In genomic region chr6:30344032-30344431, GRCm38 (mm10) we compare ENCODE assay signal across 15 mouse cellular contexts. TPM values are rescaled to one million over a fixed set of nuclear protein-coding genes. Genes with fewer than 3 reads are reported as not detected.
DNase-seq lines count a peak whose midpoint lies in the region; ATAC-seq and TF ChIP-seq lines count a peak whose summit lies in the region.
"Had no signal": no experiment of that assay in that cellular context is flagged by ENCODE, and none has a peak within 500 bp of the region (broad histone marks: within the 10 kb centered on the region; RNA-seq: fewer than 3 reads in every experiment).

No protein-coding gene starts in this region.

- no peak for DNase-seq in kidney, adult 18-20 months
- DNase-seq in stomach, postnatal 0 days (ENCODE audit: low spot score), result no peak
- no peak for DNase-seq in adrenal gland, postnatal 4 days (ENCODE audit: low spot score in 2 of 2)
- no peak for DNase-seq in hindbrain, embryonic 14.5 days (ENCODE audit: low spot score)
- DNase-seq: adrenal gland, postnatal 14 days; kidney, postnatal 25 days had no signal

- H3K4me1 ChIP-seq in kidney, embryonic 15.5 days, result peaks cover 6% of the 10 kb centered on the region; the same call in 1 of the 2 replicates
- H3K4me1 ChIP-seq in embryonic facial prominence, embryonic 15.5 days, result no peaks in the 10 kb centered on the region
- peaks cover 8 to 14% of the 10 kb centered on the region in 2 experiments; a peak in 3 of 4 replicates for H3K4me1 ChIP-seq in heart, embryonic 14.5 days (ENCODE audit: control insufficient read depth in 2 of 2, insufficient read depth in 2 of 2, low read length in 2 of 2)
- H3K4me1 ChIP-seq in stomach, postnatal 0 days (replicated peaks; ENCODE audit: control insufficient read depth, insufficient read depth), result no peaks in the 10 kb centered on the region
- H3K4me1 ChIP-seq in forebrain, embryonic 13.5 days, result no peaks in the 10 kb centered on the region
- H3K4me1 ChIP-seq in hindbrain, embryonic 14.5 days (replicated peaks; ENCODE audit: control insufficient read depth, insufficient read depth, low read length), result no peaks in the 10 kb centered on the region
- H3K4me1 ChIP-seq: hindbrain, embryonic 10.5 days; liver, embryonic 12.5 days; midbrain, embryonic 13.5 days had no signal

- 45% methylated on average over 6 of the region's 6 CpGs for WGBS in kidney, embryonic 15.5 days
- WGBS in embryonic facial prominence, embryonic 15.5 days, result 62% methylated on average over 6 of the region's 6 CpGs
- 57% methylated on average over 6 of the region's 6 CpGs for WGBS in heart, embryonic 14.5 days
- WGBS in stomach, postnatal 0 days, result 69% methylated on average over 6 of the region's 6 CpGs
- WGBS in forebrain, embryonic 13.5 days, result 89% methylated on average over 6 of the region's 6 CpGs
- 88% methylated on average over 6 of the region's 6 CpGs for WGBS in hindbrain, embryonic 14.5 days

- peak overlapping the region; percentile 10; the same call in 1 of the 2 replicates for H3K27ac ChIP-seq in kidney, embryonic 15.5 days
- peak overlapping the region; percentile 63 for H3K27ac ChIP-seq in embryonic facial prominence, embryonic 15.5 days (replicated peaks)
- H3K27ac ChIP-seq in heart, embryonic 14.5 days (replicated peaks in 1 of 2; ENCODE audit: control insufficient read depth in 1 of 2, insufficient read depth in 1 of 2, low read depth in 2 of 2, low read length in 2 of 2), result peak overlapping the region; percentile 19 to 47; a peak in 1 of 4 replicates
- H3K27ac ChIP-seq in stomach, postnatal 0 days (replicated peaks), result no peak overlapping the region
- no peak overlapping the region for H3K27ac ChIP-seq in forebrain, embryonic 13.5 days
- H3K27ac ChIP-seq in hindbrain, embryonic 14.5 days, result no peak overlapping the region
- H3K27ac ChIP-seq: hindbrain, embryonic 10.5 days; liver, embryonic 12.5 days; midbrain, embryonic 13.5 days had no signal

- ATAC-seq in kidney, embryonic 15.5 days (replicated peaks; ENCODE audit: low FRiP score), result no peak
- no peak for ATAC-seq in embryonic facial prominence, embryonic 15.5 days (ENCODE audit: insufficient number of reproducible peaks, low FRiP score, low TSS enrichment, low read depth)
- ATAC-seq in heart, embryonic 14.5 days (ENCODE audit: insufficient number of reproducible peaks, insufficient read depth, low FRiP score, low read depth), result peak; percentile 40; the same call in 1 of the 2 replicates
- ATAC-seq in stomach, postnatal 0 days (ENCODE audit: low FRiP score, low TSS enrichment), result peak; percentile 51; the same call in 1 of the 2 replicates
- ATAC-seq in forebrain, embryonic 13.5 days, result no peak
- ATAC-seq in hindbrain, embryonic 14.5 days (ENCODE audit: low FRiP score), result no peak
- ATAC-seq: CD4-positive, CD25-positive, alpha-beta regulatory T cell, adult 4 months; forebrain, embryonic 16.5 days; liver, embryonic 12.5 days; midbrain, embryonic 13.5 days had no signal

- H3K27me3 ChIP-seq in kidney, embryonic 15.5 days, result no peaks in the 10 kb centered on the region
- H3K27me3 ChIP-seq in embryonic facial prominence, embryonic 15.5 days, result no peaks in the 10 kb centered on the region
- no peaks in the 10 kb centered on the region for H3K27me3 ChIP-seq in heart, embryonic 14.5 days (ENCODE audit: control insufficient read depth, insufficient read depth, low read length)
- H3K27me3 ChIP-seq in stomach, postnatal 0 days (ENCODE audit: control insufficient read depth, insufficient read depth, low read length), result no peaks in the 10 kb centered on the region
- no peaks in the 10 kb centered on the region for H3K27me3 ChIP-seq in forebrain, embryonic 13.5 days
- H3K27me3 ChIP-seq in hindbrain, embryonic 14.5 days (ENCODE audit: control insufficient read depth, insufficient read depth, low read length), result no peaks in the 10 kb centered on the region
- H3K27me3 ChIP-seq: liver, embryonic 12.5 days; midbrain, embryonic 13.5 days had no signal

- H3K9me3 ChIP-seq in kidney, embryonic 15.5 days (replicated peaks), result no peaks in the 10 kb centered on the region
- no peaks in the 10 kb centered on the region for H3K9me3 ChIP-seq in embryonic facial prominence, embryonic 15.5 days (replicated peaks)
- no peaks in the 10 kb centered on the region for H3K9me3 ChIP-seq in heart, embryonic 14.5 days (ENCODE audit: control insufficient read depth, low read length)
- no peaks in the 10 kb centered on the region for H3K9me3 ChIP-seq in stomach, postnatal 0 days (ENCODE audit: control insufficient read depth, low read length)
- no peaks in the 10 kb centered on the region; the same call in 1 of the 2 replicates for H3K9me3 ChIP-seq in forebrain, embryonic 13.5 days (replicated peaks)
- H3K9me3 ChIP-seq in hindbrain, embryonic 14.5 days (ENCODE audit: control insufficient read depth, low read length), result no peaks in the 10 kb centered on the region
- H3K9me3 ChIP-seq: hindbrain, embryonic 10.5 days; liver, embryonic 12.5 days; midbrain, embryonic 13.5 days had no signal

- no peak for TF ChIP-seq EP300 in stomach, postnatal 0 days (optimal IDR thresholded peaks at IDR 0.05)

- no peak overlapping the region for H3K4me2 ChIP-seq in kidney, embryonic 15.5 days
- no peak overlapping the region for H3K4me2 ChIP-seq in embryonic facial prominence, embryonic 15.5 days (replicated peaks)
- no peak overlapping the region for H3K4me2 ChIP-seq in heart, embryonic 14.5 days (ENCODE audit: low read length)
- H3K4me2 ChIP-seq in stomach, postnatal 0 days (replicated peaks; ENCODE audit: low read depth), result no peak overlapping the region
- H3K4me2 ChIP-seq in forebrain, embryonic 13.5 days, result no peak overlapping the region
- H3K4me2 ChIP-seq in hindbrain, embryonic 14.5 days (replicated peaks), result no peak overlapping the region
- H3K4me2 ChIP-seq: liver, embryonic 12.5 days; midbrain, embryonic 13.5 days had no signal

- H3K9ac ChIP-seq in kidney, embryonic 15.5 days, result no peak overlapping the region
- H3K9ac ChIP-seq in embryonic facial prominence, embryonic 15.5 days, result no peak overlapping the region
- H3K9ac ChIP-seq in heart, embryonic 14.5 days (ENCODE audit: low read length), result no peak overlapping the region
- no peak overlapping the region for H3K9ac ChIP-seq in stomach, postnatal 0 days (ENCODE audit: low read length)
- no peak overlapping the region for H3K9ac ChIP-seq in forebrain, embryonic 13.5 days
- no peak overlapping the region for H3K9ac ChIP-seq in hindbrain, embryonic 14.5 days
- H3K9ac ChIP-seq: liver, embryonic 12.5 days; midbrain, embryonic 13.5 days had no signal

- TF ChIP-seq CTCF in stomach, postnatal 0 days (IDR thresholded peaks at IDR 0.05; ENCODE audit: low read depth), result no peak

- no peaks in the 10 kb centered on the region for H3K36me3 ChIP-seq in kidney, embryonic 15.5 days
- H3K36me3 ChIP-seq in embryonic facial prominence, embryonic 15.5 days, result no peaks in the 10 kb centered on the region
- no peaks in the 10 kb centered on the region for H3K36me3 ChIP-seq in heart, embryonic 14.5 days (ENCODE audit: control insufficient read depth, insufficient read depth, low read length)
- no peaks in the 10 kb centered on the region for H3K36me3 ChIP-seq in stomach, postnatal 0 days (ENCODE audit: control insufficient read depth, insufficient read depth, low read length)
- H3K36me3 ChIP-seq in forebrain, embryonic 13.5 days (ENCODE audit: poor library complexity, severe bottlenecking), result no peaks in the 10 kb centered on the region
- H3K36me3 ChIP-seq in hindbrain, embryonic 14.5 days (replicated peaks; ENCODE audit: control insufficient read depth, insufficient read depth), result no peaks in the 10 kb centered on the region
- H3K36me3 ChIP-seq: hindbrain, embryonic 10.5 days; liver, embryonic 12.5 days; midbrain, embryonic 13.5 days had no signal

- no peak overlapping the region for H3K4me3 ChIP-seq in kidney, embryonic 15.5 days (replicated peaks)
- no peak overlapping the region for H3K4me3 ChIP-seq in embryonic facial prominence, embryonic 15.5 days (replicated peaks)
- H3K4me3 ChIP-seq in heart, embryonic 14.5 days (ENCODE audit: control insufficient read depth in 1 of 2, insufficient read depth in 1 of 2, low read depth in 1 of 2, low read length in 2 of 2), result no peak overlapping the region
- H3K4me3 ChIP-seq in stomach, postnatal 0 days (ENCODE audit: low read depth, low read length), result no peak overlapping the region
- no peak overlapping the region for H3K4me3 ChIP-seq in forebrain, embryonic 13.5 days
- no peak overlapping the region for H3K4me3 ChIP-seq in hindbrain, embryonic 14.5 days (replicated peaks; ENCODE audit: low read length)
- H3K4me3 ChIP-seq: hindbrain, embryonic 10.5 days; liver, embryonic 12.5 days; midbrain, embryonic 13.5 days had no signal

RNA-seq across cellular contexts. Expression of gene Ube2h, which starts 39.7 kb away (rescaled TPM):
- 50.6 and 50.9 TPM in 2 replicates for polyA plus RNA-seq in kidney, embryonic 15.5 days (2015; fragmentation: Nextera tagmentation; extraction: Ambion mirVana)
- 46.6 and 46.9 TPM in 2 replicates for polyA plus RNA-seq in embryonic facial prominence, embryonic 15.5 days (2015; fragmentation: Nextera tagmentation; extraction: Ambion mirVana)
- polyA plus RNA-seq in heart, embryonic 14.5 days (2014; fragmentation: Nextera tagmentation; extraction: Ambion mirVana), result 63.6 and 65.7 TPM in 2 replicates
- 25.2 and 28.8 TPM in 2 replicates for polyA plus RNA-seq in stomach, postnatal 0 days (2015; fragmentation: Nextera tagmentation; extraction: Ambion mirVana)
- polyA plus RNA-seq in forebrain, embryonic 13.5 days (2015; fragmentation: Nextera tagmentation; extraction: Ambion mirVana), result 52.6 and 55.8 TPM in 2 replicates
- 100 to 1,000 TPM; 108 to 113 TPM for total RNA-seq in adrenal gland, postnatal 4 days (2021)
- 68.2 and 69.4 TPM in 2 replicates for polyA plus RNA-seq in hindbrain, embryonic 14.5 days (2014; fragmentation: Nextera tagmentation; extraction: Ambion mirVana)

RNA-seq across cellular contexts. Expression of gene Zc3hc1, which starts 46.8 kb away (rescaled TPM):
- polyA plus RNA-seq in kidney, embryonic 15.5 days (2015; fragmentation: Nextera tagmentation; extraction: Ambion mirVana), result 63.6 and 69.4 TPM in 2 replicates
- polyA plus RNA-seq in embryonic facial prominence, embryonic 15.5 days (2015; fragmentation: Nextera tagmentation; extraction: Ambion mirVana), result 49.5 and 55.5 TPM in 2 replicates
- polyA plus RNA-seq in heart, embryonic 14.5 days (2014; fragmentation: Nextera tagmentation; extraction: Ambion mirVana), result 40.7 and 44.7 TPM in 2 replicates
- polyA plus RNA-seq in stomach, postnatal 0 days (2015; fragmentation: Nextera tagmentation; extraction: Ambion mirVana), result 16.4 TPM in 2 replicates
- 69.2 and 77.7 TPM in 2 replicates for polyA plus RNA-seq in forebrain, embryonic 13.5 days (2015; fragmentation: Nextera tagmentation; extraction: Ambion mirVana)
- 10 to 100 TPM; 31.9 to 32.8 TPM for total RNA-seq in adrenal gland, postnatal 4 days (2021)
- 62.5 and 65.3 TPM in 2 replicates for polyA plus RNA-seq in hindbrain, embryonic 14.5 days (2014; fragmentation: Nextera tagmentation; extraction: Ambion mirVana)

RNA-seq across cellular contexts. Expression of gene Klhdc10, which starts 57.6 kb away (rescaled TPM):
- polyA plus RNA-seq in kidney, embryonic 15.5 days (2015; fragmentation: Nextera tagmentation; extraction: Ambion mirVana), result 28.6 and 33.2 TPM in 2 replicates
- polyA plus RNA-seq in embryonic facial prominence, embryonic 15.5 days (2015; fragmentation: Nextera tagmentation; extraction: Ambion mirVana), result 24.3 and 26.1 TPM in 2 replicates
- polyA plus RNA-seq in heart, embryonic 14.5 days (2014; fragmentation: Nextera tagmentation; extraction: Ambion mirVana), result 22.5 and 24.5 TPM in 2 replicates
- polyA plus RNA-seq in stomach, postnatal 0 days (2015; fragmentation: Nextera tagmentation; extraction: Ambion mirVana), result 6.0 and 6.3 TPM in 2 replicates
- polyA plus RNA-seq in forebrain, embryonic 13.5 days (2015; fragmentation: Nextera tagmentation; extraction: Ambion mirVana), result 26.9 and 28.5 TPM in 2 replicates
- 10 to 100 TPM; 97.5 to 98.1 TPM for total RNA-seq in adrenal gland, postnatal 4 days (2021)
- polyA plus RNA-seq in hindbrain, embryonic 14.5 days (2014; fragmentation: Nextera tagmentation; extraction: Ambion mirVana), result 51.1 and 63.1 TPM in 2 replicates

Comparison
In these comparisons a context has a peak if more than half of its experiments do, and no peak if none do; other contexts are left out.
1. ATAC-seq: peak in heart, embryonic 14.5 days (single experiment) and stomach, postnatal 0 days (single experiment); none in kidney, embryonic 15.5 days (single experiment), embryonic facial prominence, embryonic 15.5 days (single experiment), forebrain, embryonic 13.5 days (single experiment) and hindbrain, embryonic 14.5 days (single experiment).
2. H3K27ac ChIP-seq: peak in kidney, embryonic 15.5 days (single experiment), embryonic facial prominence, embryonic 15.5 days (single experiment) and heart, embryonic 14.5 days (2 of 2); none in stomach, postnatal 0 days (single experiment), forebrain, embryonic 13.5 days (single experiment) and hindbrain, embryonic 14.5 days (single experiment).